Mouse (Mus musculus) forebrain, embryonic 13.5 days (tissue): ENCODE measurements at regions not wholly inside any gene's neighbourhood (a gene's known extent, or its start where the extent isn't known, plus 50 kb on each side); places are given as distances from the start of the nearest gene placed in this dataset.

Experiments
- ATAC-seq: fragments of 200-750 bp; cut with Nextera tagmentation; 2 replicates; pipeline ENCODE4 v1.8.0; 2017
- H3K27ac ChIP-seq: fragments of 300-500 bp; sonication (generic); 2 replicates; pipeline ENCODE4 v1.5.1; 2015; ENCODE audit warnings: inconsistent platforms, mild to moderate bottlenecking, moderate library complexity
- H3K27me3 ChIP-seq: fragments of 300-500 bp; sonication (generic); 2 replicates; pipeline ENCODE4 v1.6.1; 2015; ENCODE audit warnings: mild to moderate bottlenecking, inconsistent platforms
- H3K36me3 ChIP-seq: fragments of 300-500 bp; sonication (generic); 2 replicates; pipeline ENCODE4 v1.6.1; 2015; ENCODE audit warnings: mild to moderate bottlenecking, inconsistent platforms; ENCODE audit not compliant: poor library complexity, severe bottlenecking
- H3K4me1 ChIP-seq: fragments of 300-500 bp; sonication (generic); 2 replicates; pipeline ENCODE4 v1.6.1; 2015; ENCODE audit warnings: inconsistent platforms
- H3K4me2 ChIP-seq: fragments of 300-500 bp; sonication (generic); 2 replicates; pipeline ENCODE4 v1.6.1; 2015; ENCODE audit warnings: inconsistent platforms, mild to moderate bottlenecking, moderate library complexity
- H3K4me3 ChIP-seq: fragments of 300-500 bp; sonication (generic); 2 replicates; pipeline ENCODE4 v1.5.1; 2015; ENCODE audit warnings: mild to moderate bottlenecking, inconsistent platforms
- H3K9ac ChIP-seq: fragments of 300-500 bp; sonication (generic); 2 replicates; pipeline ENCODE4 v1.6.1; 2015; ENCODE audit warnings: mild to moderate bottlenecking, inconsistent platforms
- H3K9me3 ChIP-seq: fragments of 300-500 bp; sonication (generic); replicated peaks from 2 replicates; pipeline ENCODE4 v1.6.1; 2016; ENCODE audit warnings: inconsistent platforms
- WGBS: fragments of 180-500 bp; shearing (Covaris S2); methylation state at CpG from one replicate; pipeline ENCODE4 v1.1.7; 2015; 5-methylcytosine and 5-hydroxymethylcytosine counted together

GRCm38 (mm10) chr11:8219911-8220310 lies 444.4 kb downstream of the Tns3 start:
- Histone ChIP-seq H3K27me3 (no peaks in the 10 kb centered on the region), H3K4me2 (no peak overlapping the region), H3K9me3 (no peaks in the 10 kb centered on the region), H3K27ac (no peak overlapping the region), H3K36me3 (no peaks in the 10 kb centered on the region), H3K4me1 (no peaks in the 10 kb centered on the region), H3K9ac (no peak overlapping the region), H3K4me3 (no peak overlapping the region)
- ATAC-seq = no peak
- 81% methylated on average over 6 of the region's 6 CpGs for WGBS

DNA sequence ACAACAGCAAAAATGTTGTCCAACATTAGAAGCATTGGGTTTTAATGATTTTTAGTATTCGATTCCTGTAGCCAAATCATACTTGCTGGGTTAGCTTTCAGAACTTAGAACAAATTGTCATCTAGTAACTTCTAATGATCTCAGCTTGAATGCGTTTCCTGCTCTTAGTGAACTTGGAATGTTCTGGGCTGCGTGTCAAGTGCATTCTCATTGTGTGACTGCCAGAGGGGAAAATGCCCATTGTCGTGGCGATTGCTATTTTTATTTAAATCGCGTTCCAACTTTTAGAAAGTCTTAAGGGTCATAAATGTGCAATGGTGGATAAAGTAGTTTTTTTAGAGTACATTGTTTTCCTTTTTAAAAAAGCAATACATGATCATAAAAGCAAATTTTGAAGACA lies 448.7 kb downstream of the Tns3 start:
- Histone ChIP-seq H3K27me3 (no peaks in the 10 kb centered on the region), H3K4me1 (no peaks in the 10 kb centered on the region), H3K9me3 (no peaks in the 10 kb centered on the region), H3K27ac (no peak overlapping the region), H3K4me3 (no peak overlapping the region), H3K9ac (no peak overlapping the region), H3K4me2 (no peak overlapping the region), H3K36me3 (no peaks in the 10 kb centered on the region)
- ATAC-seq = no peak
- WGBS = 56% methylated on average over 7 of the region's 7 CpGs

DNA sequence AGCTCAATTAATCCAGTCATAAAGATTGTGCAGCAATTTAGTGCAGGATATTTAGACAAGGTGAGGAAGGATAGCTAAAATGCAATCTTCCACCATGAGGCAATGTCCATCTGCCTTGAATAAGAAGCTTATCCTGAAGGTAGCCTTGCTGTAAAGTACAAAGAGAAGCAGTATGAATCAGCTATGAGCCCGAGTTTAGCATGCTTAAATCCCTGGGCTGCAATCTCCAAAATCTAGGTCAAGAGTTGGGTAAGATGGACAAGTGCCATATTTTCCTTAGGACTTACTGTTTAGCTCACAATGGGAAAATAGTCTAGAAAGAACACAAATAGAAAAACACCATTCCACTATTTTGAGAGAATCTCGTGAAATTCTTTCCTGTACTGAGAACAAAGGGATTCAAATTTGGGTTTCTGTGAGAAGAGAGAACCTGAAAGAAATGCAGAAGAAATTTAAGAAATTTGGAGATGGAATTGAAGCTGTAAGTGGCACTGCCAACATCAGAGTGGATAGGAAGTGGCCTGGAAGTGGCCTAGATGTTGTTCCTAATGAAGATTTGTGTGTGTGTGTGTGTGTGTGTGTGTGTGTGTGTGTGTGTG lies 449.9 kb downstream of the Tns3 start:
- H3K9me3 ChIP-seq = no peaks in the 10 kb centered on the region
- no peaks in the 10 kb centered on the region for H3K4me1 ChIP-seq
- H3K27ac ChIP-seq = no peak overlapping the region
- H3K27me3 ChIP-seq = no peaks in the 10 kb centered on the region
- no peaks in the 10 kb centered on the region for H3K36me3 ChIP-seq
- WGBS = 51% methylated on average over 2 of the region's 2 CpGs
- H3K9ac ChIP-seq = no peak overlapping the region
- no peak for ATAC-seq
- no peak overlapping the region for H3K4me3 ChIP-seq
- no peak overlapping the region for H3K4me2 ChIP-seq

DNA sequence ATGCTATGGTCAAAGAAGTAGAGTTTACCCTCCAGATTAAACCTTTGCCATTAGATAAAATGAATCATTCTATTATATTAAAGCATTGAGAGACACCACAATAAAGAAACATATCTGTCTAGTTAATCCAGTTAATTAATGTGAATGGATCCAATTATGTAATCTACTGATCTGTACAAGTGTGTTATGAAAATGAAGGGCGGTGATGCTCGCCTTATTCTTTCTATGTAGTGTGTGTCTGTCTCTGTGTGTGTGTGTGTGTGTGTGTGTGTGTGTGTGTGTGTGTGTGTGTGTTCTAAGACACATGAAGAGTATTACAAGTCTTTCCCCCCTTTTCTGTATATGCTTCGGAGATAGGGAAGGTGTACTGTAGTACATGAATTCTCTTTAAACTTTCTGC lies 451.2 kb downstream of the Tns3 start:
- H3K4me2 ChIP-seq = no peak overlapping the region
- no peaks in the 10 kb centered on the region for H3K36me3 ChIP-seq
- H3K9ac ChIP-seq = no peak overlapping the region
- H3K27me3 ChIP-seq = no peaks in the 10 kb centered on the region
- ATAC-seq = no peak
- no peaks in the 10 kb centered on the region for H3K9me3 ChIP-seq
- no peak overlapping the region for H3K4me3 ChIP-seq
- 90% methylated on average over 3 of the region's 3 CpGs for WGBS
- no peaks in the 10 kb centered on the region for H3K4me1 ChIP-seq
- H3K27ac ChIP-seq = no peak overlapping the region

GRCm38 (mm10) chr11:8212714-8213113 lies 451.6 kb downstream of the Tns3 start:
- WGBS = 56% methylated on average over 4 of the region's 4 CpGs
- no peak overlapping the region for H3K9ac ChIP-seq
- no peak overlapping the region for H3K4me2 ChIP-seq
- no peaks in the 10 kb centered on the region for H3K36me3 ChIP-seq
- no peaks in the 10 kb centered on the region for H3K9me3 ChIP-seq
- no peak overlapping the region for H3K4me3 ChIP-seq
- no peaks in the 10 kb centered on the region for H3K4me1 ChIP-seq
- no peaks in the 10 kb centered on the region for H3K27me3 ChIP-seq
- peak; percentile 48; the same call in 1 of the 2 replicates for ATAC-seq
- H3K27ac ChIP-seq = no peak overlapping the region

DNA sequence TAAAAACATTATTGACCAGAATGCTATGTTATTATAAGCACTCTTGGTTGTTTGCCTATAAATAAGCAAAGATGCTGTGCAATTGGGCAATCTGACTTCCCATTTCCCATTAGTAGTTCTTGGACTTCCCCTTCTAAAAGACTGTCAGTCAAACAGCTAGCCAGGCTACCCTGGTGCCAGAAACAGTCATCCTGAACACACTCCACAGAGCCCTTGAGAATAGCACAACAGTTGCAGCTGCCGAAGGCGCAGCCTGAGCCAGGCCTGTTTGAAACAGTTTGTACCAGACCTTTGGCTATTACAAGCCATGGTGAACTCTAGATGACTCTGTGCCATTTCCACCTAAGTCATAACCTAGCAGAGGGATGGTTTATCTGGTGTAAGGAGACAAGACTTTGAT lies 455.3 kb downstream of the Tns3 start:
- H3K4me2 ChIP-seq = no peak overlapping the region
- no peak overlapping the region for H3K9ac ChIP-seq
- no peak for ATAC-seq
- 99% methylated on average over 2 of the region's 2 CpGs for WGBS
- H3K27me3 ChIP-seq = no peaks in the 10 kb centered on the region
- no peak overlapping the region for H3K27ac ChIP-seq
- no peaks in the 10 kb centered on the region for H3K4me1 ChIP-seq
- H3K4me3 ChIP-seq = no peak overlapping the region
- H3K36me3 ChIP-seq = no peaks in the 10 kb centered on the region
- no peaks in the 10 kb centered on the region for H3K9me3 ChIP-seq

GRCm38 (mm10) chr11:8199293-8199692 lies 465.0 kb downstream of the Tns3 start:
- 79% methylated on average over 8 of the region's 8 CpGs for WGBS

More at GRCm38 (mm10) chr11:8199293-8199692, 465.0 kb downstream of the Tns3 start:
- Histone ChIP-seq H3K27ac (no peak overlapping the region), H3K4me2 (no peak overlapping the region), H3K36me3 (no peaks in the 10 kb centered on the region), H3K4me3 (no peak overlapping the region), H3K4me1 (no peaks in the 10 kb centered on the region), H3K27me3 (no peaks in the 10 kb centered on the region), H3K9me3 (no peaks in the 10 kb centered on the region), H3K9ac (no peak overlapping the region)
- ATAC-seq = no peak
